Mouse (Mus musculus) C2C12 (cell line): ENCODE results near the gene Itpr1. TPM values are rescaled to one million over a fixed set of nuclear protein-coding genes. Genes with fewer than 3 reads are reported as not detected.

Experiments used
- H3K27me3 ChIP-seq: one replicate; pipeline ENCODE4 v1.6.1; 2011; ENCODE audit not compliant: control insufficient read depth, insufficient read depth, insufficient read length
- H3K36me3 ChIP-seq: one replicate; pipeline ENCODE4 v1.6.1; 2011; ENCODE audit not compliant: control insufficient read depth, insufficient read depth
- H3K4me3 ChIP-seq: one replicate; pipeline ENCODE4 v1.5.1; 2011; ENCODE audit warnings: mild to moderate bottlenecking, control low read depth; ENCODE audit not compliant: poor library complexity, insufficient read depth, severe bottlenecking
- H3K79me2 ChIP-seq: one replicate; pipeline ENCODE4 v1.6.1; 2011; ENCODE audit not compliant: control insufficient read depth, insufficient read depth
- H3K79me3 ChIP-seq: one replicate; pipeline ENCODE4 v1.6.1; 2011; ENCODE audit warnings: low read depth, control low read depth
- H3ac ChIP-seq: one replicate; pipeline ENCODE3; 2011; ENCODE audit warnings: low read depth; ENCODE audit not compliant: control insufficient read depth, insufficient read length
- CEBPB ChIP-seq: IDR thresholded peaks from one replicate; pipeline ENCODE4 v1.6.1; 2011; ENCODE audit warnings: low read depth, mild to moderate bottlenecking, control low read depth, moderate library complexity
- CTCF ChIP-seq: IDR thresholded peaks from one replicate; pipeline ENCODE4 v1.5.1; 2011; ENCODE audit not compliant: control insufficient read depth, insufficient read depth, insufficient read length
- FOSL1 ChIP-seq: IDR thresholded peaks from one replicate; pipeline ENCODE4 v1.8.0; 2011; ENCODE audit warnings: mild to moderate bottlenecking, low read length; ENCODE audit not compliant: poor library complexity, insufficient read depth, severe bottlenecking
- MAX ChIP-seq: IDR thresholded peaks from one replicate; pipeline ENCODE4 v1.6.1; 2011; ENCODE audit warnings: mild to moderate bottlenecking, control low read depth
- MYOD1 ChIP-seq: IDR thresholded peaks from one replicate; pipeline ENCODE4 v1.6.1; 2011; ENCODE audit warnings: low read depth; ENCODE audit not compliant: control insufficient read depth, insufficient read length
- MYOG ChIP-seq: IDR thresholded peaks from one replicate; pipeline ENCODE4 v1.6.1; 2011; ENCODE audit not compliant: control insufficient read depth, insufficient read length; ENCODE audit errors: extremely low read depth
- USF1 ChIP-seq: IDR thresholded peaks from one replicate; pipeline ENCODE4 v1.6.1; 2011; ENCODE audit warnings: low read depth, mild to moderate bottlenecking, control low read depth, moderate library complexity
- polyA plus RNA-seq: library from polyadenylated mRNA; unstranded; fragments of >200 nt; fragmentation: generic; extraction: Trizol; gene quantifications from one replicate; pipeline ENCODE4 v1.2.1, GENCODE M21; 2012; ENCODE audit warnings: missing spikeins

Gene Itpr1
- polyA plus RNA-seq, 1 experiment, result 4.9 TPM

DNA sequence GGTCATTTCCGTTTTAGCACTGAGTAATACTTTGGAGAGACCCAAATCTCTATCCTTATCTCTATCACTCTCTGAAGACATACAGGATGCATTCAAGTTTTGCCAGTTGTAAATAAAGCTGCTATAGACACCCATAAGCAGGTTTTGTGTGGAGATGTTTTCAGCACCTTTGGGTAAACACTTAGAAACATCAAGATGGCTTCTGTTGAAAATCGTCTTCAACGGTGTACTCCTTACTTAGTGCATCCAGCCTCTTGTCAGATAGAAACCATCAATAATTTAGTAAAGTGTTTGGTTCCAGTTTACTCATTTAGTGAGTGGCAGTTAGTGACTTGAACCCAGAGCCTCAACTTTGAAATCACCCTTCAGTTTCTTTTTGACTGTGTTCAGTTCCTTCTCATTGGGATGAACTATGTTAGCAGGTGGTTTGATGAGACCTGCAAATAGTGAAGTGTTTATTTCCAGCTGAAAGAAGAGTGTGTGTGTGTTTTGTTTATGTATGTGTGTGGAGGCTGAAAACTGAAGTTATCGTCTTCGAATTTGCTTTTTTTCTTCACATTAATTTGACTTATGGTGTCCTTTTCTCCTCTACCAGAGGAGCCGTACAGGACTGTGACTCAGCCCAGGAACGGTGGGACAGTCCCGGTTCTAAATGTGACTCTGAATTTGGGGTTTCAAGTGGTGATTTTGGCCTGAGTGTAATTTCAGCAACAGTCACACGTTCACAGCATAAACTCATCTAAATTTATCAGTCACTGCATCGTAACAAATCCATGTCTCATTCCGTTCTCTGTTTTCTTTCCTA, 66.1 kb downstream of the Itpr1 start:
- H3K79me2 ChIP-seq, result no peaks in the 10 kb centered on the region
- no peak overlapping the region for H3ac ChIP-seq
- no peaks in the 10 kb centered on the region for H3K79me3 ChIP-seq
- no peak for TF ChIP-seq FOSL1
- no peaks in the 10 kb centered on the region for H3K27me3 ChIP-seq
- H3K36me3 ChIP-seq, result no peaks in the 10 kb centered on the region
- H3K4me3 ChIP-seq, result no peak overlapping the region

DNA sequence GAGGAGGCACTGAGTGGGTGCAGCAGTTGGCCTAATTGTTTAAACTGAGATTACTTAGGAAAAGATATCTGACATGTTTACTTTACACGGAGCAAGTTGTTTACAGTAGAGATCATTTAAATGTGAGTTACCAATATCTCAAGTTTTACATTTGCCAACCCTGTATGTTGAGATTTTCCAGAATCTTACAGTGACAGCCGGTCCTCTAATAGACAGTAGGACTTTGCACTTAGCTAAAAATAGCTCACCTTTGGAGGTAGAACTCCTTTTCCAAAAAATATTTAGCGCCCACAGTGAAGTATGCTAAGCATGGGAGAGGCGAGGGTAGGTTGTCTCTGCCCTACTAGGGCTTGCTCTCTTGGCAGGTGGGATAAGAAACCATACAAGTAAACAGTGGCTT, 69.2 kb downstream of the Itpr1 start:
- H3K27me3 ChIP-seq, result no peaks in the 10 kb centered on the region
- H3K79me3 ChIP-seq, result no peaks in the 10 kb centered on the region
- no peaks in the 10 kb centered on the region for H3K79me2 ChIP-seq
- H3K36me3 ChIP-seq, result no peaks in the 10 kb centered on the region
- TF ChIP-seq MAX (no peak), USF1 (no peak), MYOD1 (no peak), FOSL1 (no peak), CTCF (no peak), MYOG (no peak), CEBPB (no peak)
- no peak overlapping the region for H3ac ChIP-seq
- H3K4me3 ChIP-seq, result no peak overlapping the region

DNA sequence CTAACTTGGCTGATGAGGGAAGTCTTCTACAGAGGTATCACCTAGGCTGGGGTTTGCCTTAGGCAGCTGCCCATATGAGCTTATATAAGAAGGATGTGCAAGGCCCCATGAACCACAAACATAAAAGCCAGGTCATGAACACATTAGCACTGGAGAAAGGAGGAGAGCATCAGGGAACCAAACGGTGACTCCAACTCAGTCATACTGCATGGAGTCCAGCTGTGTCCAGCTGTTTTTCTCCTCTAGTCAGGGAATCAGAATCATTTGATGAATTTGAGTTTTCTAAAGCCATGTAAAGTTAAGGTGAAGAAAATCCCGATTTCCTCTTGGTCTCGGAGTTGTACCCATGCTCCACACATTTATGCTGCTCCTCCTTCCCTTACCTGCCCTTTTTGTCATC, 69.7 kb downstream of the Itpr1 start:
- H3K79me3 ChIP-seq, result no peaks in the 10 kb centered on the region
- H3K4me3 ChIP-seq, result no peak overlapping the region
- TF ChIP-seq CEBPB (no peak), USF1 (no peak), FOSL1 (no peak), MYOG (no peak), MAX (no peak), MYOD1 (no peak), CTCF (no peak)
- no peak overlapping the region for H3ac ChIP-seq
- H3K36me3 ChIP-seq, result no peaks in the 10 kb centered on the region
- H3K79me2 ChIP-seq, result no peaks in the 10 kb centered on the region
- H3K27me3 ChIP-seq, result no peaks in the 10 kb centered on the region

DNA sequence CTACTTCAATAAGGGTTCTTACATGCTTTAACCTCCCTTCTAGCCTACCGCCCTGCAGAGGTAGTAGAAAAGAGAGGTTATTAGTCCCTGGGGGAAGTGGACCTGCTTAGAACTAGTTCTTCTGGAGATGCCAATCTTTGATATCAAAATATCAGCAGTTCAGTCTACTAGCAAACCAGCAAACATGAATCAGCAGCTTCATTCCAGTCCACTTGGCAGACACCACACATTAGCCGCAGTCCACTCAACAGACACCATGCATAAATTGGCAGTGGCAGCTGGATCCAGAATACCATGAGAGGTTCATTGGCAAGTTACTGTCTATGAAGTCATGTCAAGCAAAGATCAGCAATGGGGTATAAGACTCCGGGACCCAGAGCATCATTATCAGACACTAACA, 71.8 kb downstream of the Itpr1 start:
- Histone ChIP-seq H3K27me3 (no peaks in the 10 kb centered on the region), H3K79me2 (no peaks in the 10 kb centered on the region), H3K4me3 (no peak overlapping the region), H3K79me3 (no peaks in the 10 kb centered on the region), H3K36me3 (no peaks in the 10 kb centered on the region), H3ac (no peak overlapping the region)
- TF ChIP-seq CTCF (no peak), MYOD1 (no peak), MAX (no peak), USF1 (no peak)

DNA sequence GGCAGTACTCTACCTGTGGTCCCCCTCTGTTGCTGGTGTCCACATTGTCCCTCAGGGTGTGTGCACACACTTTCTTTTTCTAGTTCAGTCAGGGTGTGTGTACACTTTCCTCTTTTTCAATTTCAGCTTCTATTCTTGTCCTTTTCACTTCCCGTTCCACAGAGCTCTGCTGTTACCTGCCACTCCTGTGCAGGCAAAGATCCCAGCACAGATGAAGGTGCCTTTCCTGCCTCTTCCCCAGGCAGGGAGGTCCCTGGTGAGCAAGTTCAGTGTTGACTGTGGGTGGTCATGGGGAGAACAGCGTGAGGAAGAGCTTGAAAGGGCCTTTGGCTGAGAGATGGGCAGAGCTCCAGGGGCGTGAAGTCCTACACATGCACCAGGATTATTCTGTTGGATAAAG, 76.1 kb downstream of the Itpr1 start:
- Histone ChIP-seq H3K27me3 (no peaks in the 10 kb centered on the region), H3ac (no peak overlapping the region), H3K4me3 (no peak overlapping the region), H3K79me3 (no peaks in the 10 kb centered on the region), H3K79me2 (no peaks in the 10 kb centered on the region), H3K36me3 (no peaks in the 10 kb centered on the region)
- TF ChIP-seq MYOD1 (no peak), CTCF (no peak), MAX (no peak), USF1 (no peak), FOSL1 (no peak), MYOG (no peak), CEBPB (no peak)

DNA sequence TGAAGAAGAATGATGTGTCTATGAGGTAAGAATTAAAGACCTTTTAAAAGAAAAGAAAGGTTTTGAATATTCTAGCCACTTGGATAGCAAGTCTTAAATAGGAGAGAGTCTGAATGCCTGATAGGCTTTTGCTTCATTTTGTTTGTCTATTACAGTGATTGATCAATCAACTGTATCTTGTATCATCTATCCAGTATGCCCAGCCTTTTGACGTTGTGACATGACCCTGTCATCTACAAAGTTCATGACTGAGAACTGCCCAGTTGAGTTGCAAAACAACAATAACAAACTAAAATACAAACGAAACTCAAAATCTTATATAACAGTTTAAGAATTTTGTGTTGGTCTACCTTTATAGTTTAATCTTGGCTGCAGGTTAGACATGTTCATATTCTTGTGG, 78.1 kb downstream of the Itpr1 start:
- Histone ChIP-seq H3K79me2 (no peaks in the 10 kb centered on the region), H3ac (no peak overlapping the region), H3K27me3 (no peaks in the 10 kb centered on the region), H3K79me3 (no peaks in the 10 kb centered on the region), H3K4me3 (no peak overlapping the region), H3K36me3 (no peaks in the 10 kb centered on the region)
- no peak for TF ChIP-seq MYOD1
- no peak for TF ChIP-seq MAX
- no peak for TF ChIP-seq CEBPB
- TF ChIP-seq FOSL1, result no peak
- no peak for TF ChIP-seq MYOG
- no peak for TF ChIP-seq USF1
